Mouse (Mus musculus) forebrain, embryonic 12.5 days (tissue): ENCODE measurements around the gene Rap1a. TPM values are rescaled to one million over a fixed set of nuclear protein-coding genes. Genes with fewer than 3 reads are reported as not detected.

Experiments
- ATAC-seq: fragments of 200-750 bp; cut with Nextera tagmentation; 2 replicates; pipeline ENCODE4 v1.8.0; 2017; ENCODE audit warnings: moderate TSS enrichment; ENCODE audit not compliant: low FRiP score
- H3K27ac ChIP-seq: fragments of 300-500 bp; sonication (generic); 2 replicates; pipeline ENCODE4 v1.5.1; 2016; ENCODE audit warnings: mild to moderate bottlenecking
- H3K27me3 ChIP-seq: fragments of 300-500 bp; sonication (generic); 2 replicates; pipeline ENCODE4 v1.6.1; 2016; ENCODE audit warnings: mild to moderate bottlenecking
- H3K36me3 ChIP-seq: fragments of 300-500 bp; sonication (generic); replicated peaks from 2 replicates; pipeline ENCODE4 v1.6.1; 2016; ENCODE audit warnings: mild to moderate bottlenecking
- H3K4me1 ChIP-seq: fragments of 300-500 bp; sonication (generic); 2 replicates; pipeline ENCODE4 v1.6.1; 2016
- H3K4me2 ChIP-seq: fragments of 300-500 bp; sonication (generic); 2 replicates; pipeline ENCODE4 v1.6.1; 2016; ENCODE audit warnings: mild to moderate bottlenecking, moderate library complexity
- H3K4me3 ChIP-seq: fragments of 300-500 bp; sonication (generic); replicated peaks from 2 replicates; pipeline ENCODE4 v1.5.1; 2016; ENCODE audit warnings: mild to moderate bottlenecking
- H3K9ac ChIP-seq: fragments of 300-500 bp; sonication (generic); 2 replicates; pipeline ENCODE4 v1.6.1; 2016; ENCODE audit warnings: mild to moderate bottlenecking
- H3K9me3 ChIP-seq: fragments of 300-500 bp; sonication (generic); 2 replicates; pipeline ENCODE4 v1.6.1; 2016
- WGBS: fragments of 180-500 bp; shearing (Covaris S2); methylation state at CpG from one replicate; pipeline ENCODE4 v1.1.7; 2016; 5-methylcytosine and 5-hydroxymethylcytosine counted together
- polyA plus RNA-seq: library from polyadenylated mRNA; unstranded; fragments of >200 nt; fragmentation: Nextera tagmentation; extraction: Ambion mirVana; gene quantifications from 2 replicates; pipeline ENCODE4 v1.2.1, GENCODE M21; 2016

The Rap1a gene
- polyA plus RNA-seq, 1 experiment from 2014 or later = 81.6 TPM

GRCm38 (mm10) chr3:105820272-105820671 lies 19.1 kb upstream of the Rap1a start:
- Histone ChIP-seq H3K27me3 (no peaks in the 10 kb centered on the region), H3K4me2 (no peak overlapping the region), H3K4me3 (no peak overlapping the region), H3K36me3 (no peaks in the 10 kb centered on the region), H3K9me3 (no peaks in the 10 kb centered on the region), H3K9ac (no peak overlapping the region), H3K27ac (no peak overlapping the region), H3K4me1 (no peaks in the 10 kb centered on the region)
- ATAC-seq = no peak
- 91% methylated on average over 3 of the region's 3 CpGs for WGBS

GRCm38 (mm10) chr3:105818130-105819004 lies 17.2 kb upstream of the Rap1a start:
- Histone ChIP-seq H3K9ac (no peak overlapping the region), H3K4me3 (no peak overlapping the region), H3K27ac (no peak overlapping the region), H3K36me3 (no peaks in the 10 kb centered on the region), H3K4me1 (no peaks in the 10 kb centered on the region), H3K9me3 (no peaks in the 10 kb centered on the region), H3K4me2 (no peak overlapping the region), H3K27me3 (no peaks in the 10 kb centered on the region)
- WGBS = 70% methylated on average over 6 of the region's 6 CpGs
- no peak for ATAC-seq

- H3K27ac ChIP-seq = no peak overlapping the region
- no peak overlapping the region for H3K4me2 ChIP-seq
- H3K4me3 ChIP-seq = no peak overlapping the region
- WGBS = 84% methylated on average over 8 of the region's 8 CpGs
- H3K36me3 ChIP-seq = no peaks in the 10 kb centered on the region
- H3K9ac ChIP-seq = no peak overlapping the region
- no peak for ATAC-seq
- H3K9me3 ChIP-seq = no peaks in the 10 kb centered on the region
- peaks cover 10% of the 10 kb centered on the region; the same call in 1 of the 2 replicates for H3K4me1 ChIP-seq
- H3K27me3 ChIP-seq = no peaks in the 10 kb centered on the region
Measured at GRCm38 (mm10) chr3:105816089-105816488, 15.0 kb upstream of the Rap1a start.

- Histone ChIP-seq H3K27ac (no peak overlapping the region), H3K4me3 (no peak overlapping the region), H3K4me1 (peaks cover 10% of the 10 kb centered on the region; the same call in 1 of the 2 replicates), H3K36me3 (no peaks in the 10 kb centered on the region), H3K9ac (no peak overlapping the region), H3K27me3 (no peaks in the 10 kb centered on the region), H3K9me3 (no peaks in the 10 kb centered on the region), H3K4me2 (no peak overlapping the region)
- 85% methylated on average over 10 of the region's 10 CpGs for whole genome bisulfite sequencing
- ATAC-seq = no peak
Measured at GRCm38 (mm10) chr3:105815236-105815904, 14.2 kb upstream of the Rap1a start.

GRCm38 (mm10) chr3:105811146-105811545 lies 10.0 kb upstream of the Rap1a start:
- Histone ChIP-seq H3K4me3 (no peak overlapping the region), H3K27me3 (no peaks in the 10 kb centered on the region), H3K4me1 (peaks cover 10% of the 10 kb centered on the region; the same call in 1 of the 2 replicates), H3K36me3 (no peaks in the 10 kb centered on the region), H3K9ac (no peak overlapping the region), H3K9me3 (no peaks in the 10 kb centered on the region), H3K27ac (no peak overlapping the region), H3K4me2 (no peak overlapping the region)
- no peak for ATAC-seq
- 95% methylated on average over 2 of the region's 2 CpGs for WGBS

- no peaks in the 10 kb centered on the region for H3K27me3 ChIP-seq
- ATAC-seq = no peak
- H3K9ac ChIP-seq = no peak overlapping the region
- no peak overlapping the region for H3K4me2 ChIP-seq
- H3K27ac ChIP-seq = no peak overlapping the region
- no peaks in the 10 kb centered on the region for H3K36me3 ChIP-seq
- H3K9me3 ChIP-seq = no peaks in the 10 kb centered on the region
- peaks cover 10% of the 10 kb centered on the region; the same call in 1 of the 2 replicates for H3K4me1 ChIP-seq
- no peak overlapping the region for H3K4me3 ChIP-seq
- 80% methylated on average over 14 of the region's 14 CpGs for WGBS
Measured at GRCm38 (mm10) chr3:105808179-105809037, 7.3 kb upstream of the Rap1a start.

- Histone ChIP-seq H3K9ac (no peak overlapping the region), H3K9me3 (no peaks in the 10 kb centered on the region), H3K4me1 (peaks cover 6% of the 10 kb centered on the region; the same call in 1 of the 2 replicates), H3K27me3 (no peaks in the 10 kb centered on the region), H3K36me3 (no peaks in the 10 kb centered on the region), H3K4me3 (no peak overlapping the region), H3K4me2 (no peak overlapping the region), H3K27ac (no peak overlapping the region)
- ATAC-seq = no peak
- 89% methylated on average over 1 of the region's 1 CpGs for WGBS
Measured at GRCm38 (mm10) chr3:105807672-105808071, 6.5 kb upstream of the Rap1a start.

GRCm38 (mm10) chr3:105806519-105807249 lies 5.5 kb upstream of the Rap1a start:
- Histone ChIP-seq H3K27ac (no peak overlapping the region), H3K36me3 (no peaks in the 10 kb centered on the region), H3K9ac (no peak overlapping the region), H3K27me3 (no peaks in the 10 kb centered on the region), H3K4me1 (peaks cover under 1% of the 10 kb centered on the region; the same call in 1 of the 2 replicates), H3K4me2 (no peak overlapping the region), H3K9me3 (no peaks in the 10 kb centered on the region), H3K4me3 (no peak overlapping the region)
- 0 out of 2 replicates have a peak, but pooled peaks have one; percentile 30 for ATAC-seq
- 69% methylated on average over 11 of the region's 11 CpGs for WGBS

GRCm38 (mm10) chr3:105803600-105803999 lies 2.5 kb upstream of the Rap1a start:
- H3K27ac ChIP-seq = no peak overlapping the region
- no peak overlapping the region for H3K4me2 ChIP-seq
- H3K9me3 ChIP-seq = no peaks in the 10 kb centered on the region
- H3K4me1 ChIP-seq = peaks cover 20% of the 10 kb centered on the region
- H3K4me3 ChIP-seq = no peak overlapping the region
- H3K27me3 ChIP-seq = no peaks in the 10 kb centered on the region
- WGBS = 86% methylated on average over 11 of the region's 11 CpGs
- no peak for ATAC-seq
- H3K9ac ChIP-seq = no peak overlapping the region
- H3K36me3 ChIP-seq = no peaks in the 10 kb centered on the region

- peaks cover 27% of the 10 kb centered on the region for H3K4me1 ChIP-seq
- H3K27me3 ChIP-seq = no peaks in the 10 kb centered on the region
- ATAC-seq = peak; percentile 81
- WGBS = under 1% methylated on average over 36 of the region's 59 CpGs
- H3K27ac ChIP-seq = peak overlapping the region; percentile 89
- H3K9me3 ChIP-seq = no peaks in the 10 kb centered on the region
- H3K9ac ChIP-seq = peak overlapping the region; percentile 91
- H3K4me2 ChIP-seq = peak overlapping the region; percentile 65
- no peaks in the 10 kb centered on the region for H3K36me3 ChIP-seq
- H3K4me3 ChIP-seq = peak overlapping the region; percentile 90
Measured at GRCm38 (mm10) chr3:105800675-105801190, 403 bp downstream of the Rap1a start.

- Histone ChIP-seq H3K9me3 (no peaks in the 10 kb centered on the region), H3K4me3 (peak overlapping the region; percentile 90), H3K27me3 (no peaks in the 10 kb centered on the region), H3K4me2 (peak overlapping the region; percentile 65), H3K4me1 (peaks cover 27% of the 10 kb centered on the region), H3K36me3 (no peaks in the 10 kb centered on the region), H3K9ac (peak overlapping the region; percentile 91), H3K27ac (peak overlapping the region; percentile 89; the same call in 1 of the 2 replicates)
- WGBS = under 1% methylated on average over 12 of the region's 12 CpGs
- no peak for ATAC-seq
Measured at GRCm38 (mm10) chr3:105800156-105800674, 921 bp downstream of the Rap1a start.
